Mouse (Mus musculus) ES-E14 (cell line): ENCODE data around the gene Slc9a1.

Experiments
- CHD2 ChIP-seq: IDR thresholded peaks from 2 replicates; pipeline ENCODE4 v1.6.1; 2014; ENCODE audit warnings: mild to moderate bottlenecking, low read depth, low read length, inconsistent platforms
- HCFC1 ChIP-seq: IDR thresholded peaks from 2 replicates; pipeline ENCODE4 v1.6.1; 2012; ENCODE audit warnings: low read length, inconsistent platforms, borderline replicate concordance; ENCODE audit not compliant: insufficient read depth
- MAFK ChIP-seq: IDR thresholded peaks from 2 replicates; pipeline ENCODE4 v1.6.1; 2014; ENCODE audit warnings: mild to moderate bottlenecking, low read depth, low read length, inconsistent platforms; ENCODE audit not compliant: insufficient read depth
- ZNF384 ChIP-seq: IDR thresholded peaks from 2 replicates; pipeline ENCODE4 v1.6.1; 2012; ENCODE audit warnings: low read depth, low read length, inconsistent platforms

GRCm38 (mm10) chr4:133452433-133452832 is 82.9 kb downstream of the Slc9a1 start:
- TF ChIP-seq MAFK (no peak), HCFC1 (no peak), ZNF384 (no peak), CHD2 (no peak)
